Mouse (Mus musculus) right cerebral cortex, postnatal 25 days (tissue): ENCODE results near the gene Tceanc2.

Experiments used
- DNase-seq: peaks from one replicate; pipeline ENCODE4 v3.0.0; 2022

Gene Tceanc2

GRCm38 (mm10) chr4:107178182-107178829, 610 bp downstream of the Tceanc2 start, which contains the start of gene Tmem59:
Gene Tmem59 (plus strand): TSS chr4:107178399.
- peak; percentile 97 for DNase-seq

GRCm38 (mm10) chr4:107177506-107177905, 1.4 kb downstream of the Tceanc2 start:
- DNase-seq, result no peak

- DNase-seq, result no peak
Observed at GRCm38 (mm10) chr4:107167798-107168197, 11.1 kb downstream of the Tceanc2 start.

GRCm38 (mm10) chr4:107166700-107167099, 12.2 kb downstream of the Tceanc2 start:
- DNase-seq, result no peak

GRCm38 (mm10) chr4:107163756-107164587, 14.9 kb downstream of the Tceanc2 start:
- peak; percentile 57 for DNase-seq

- DNase-seq, result peak; percentile 57
Observed at GRCm38 (mm10) chr4:107163341-107163740, 15.6 kb downstream of the Tceanc2 start.

GRCm38 (mm10) chr4:107160181-107160580, 18.7 kb downstream of the Tceanc2 start:
- DNase-seq, result no peak

- no peak for DNase-seq
Observed at GRCm38 (mm10) chr4:107159166-107159773, 19.6 kb downstream of the Tceanc2 start.

- no peak for DNase-seq
Observed at GRCm38 (mm10) chr4:107156983-107157401, 21.9 kb downstream of the Tceanc2 start.

- DNase-seq, result no peak
Observed at GRCm38 (mm10) chr4:107152571-107152970, 26.3 kb downstream of the Tceanc2 start.

GRCm38 (mm10) chr4:107150991-107151390, 27.9 kb downstream of the Tceanc2 start:
- DNase-seq, result peak; percentile 44

- DNase-seq, result no peak
Observed at GRCm38 (mm10) chr4:107143511-107143910, 35.4 kb downstream of the Tceanc2 start.

- no peak for DNase-seq
Observed at GRCm38 (mm10) chr4:107139836-107140631, 38.9 kb downstream of the Tceanc2 start.

- no peak for DNase-seq
Observed at GRCm38 (mm10) chr4:107138948-107139835, 39.7 kb downstream of the Tceanc2 start.

- no peak for DNase-seq
Observed at GRCm38 (mm10) chr4:107136531-107136930, 42.4 kb downstream of the Tceanc2 start.

GRCm38 (mm10) chr4:107135663-107136062, 43.3 kb downstream of the Tceanc2 start:
- no peak for DNase-seq

- no peak for DNase-seq
Observed at GRCm38 (mm10) chr4:107134891-107135290, 44.0 kb downstream of the Tceanc2 start.

- no peak for DNase-seq
Observed at GRCm38 (mm10) chr4:107130534-107130933, 48.4 kb downstream of the Tceanc2 start.

GRCm38 (mm10) chr4:107129373-107129772, 49.5 kb downstream of the Tceanc2 start:
- DNase-seq, result no peak

GRCm38 (mm10) chr4:107127901-107128669, 50.8 kb downstream of the Tceanc2 start:
- no peak for DNase-seq
